Mouse (Mus musculus): ENCODE measurements around the gene Pdzd3.
A peak's percentile ranks its signal among the peaks of the same experiment; 100 is the strongest.

DNA sequence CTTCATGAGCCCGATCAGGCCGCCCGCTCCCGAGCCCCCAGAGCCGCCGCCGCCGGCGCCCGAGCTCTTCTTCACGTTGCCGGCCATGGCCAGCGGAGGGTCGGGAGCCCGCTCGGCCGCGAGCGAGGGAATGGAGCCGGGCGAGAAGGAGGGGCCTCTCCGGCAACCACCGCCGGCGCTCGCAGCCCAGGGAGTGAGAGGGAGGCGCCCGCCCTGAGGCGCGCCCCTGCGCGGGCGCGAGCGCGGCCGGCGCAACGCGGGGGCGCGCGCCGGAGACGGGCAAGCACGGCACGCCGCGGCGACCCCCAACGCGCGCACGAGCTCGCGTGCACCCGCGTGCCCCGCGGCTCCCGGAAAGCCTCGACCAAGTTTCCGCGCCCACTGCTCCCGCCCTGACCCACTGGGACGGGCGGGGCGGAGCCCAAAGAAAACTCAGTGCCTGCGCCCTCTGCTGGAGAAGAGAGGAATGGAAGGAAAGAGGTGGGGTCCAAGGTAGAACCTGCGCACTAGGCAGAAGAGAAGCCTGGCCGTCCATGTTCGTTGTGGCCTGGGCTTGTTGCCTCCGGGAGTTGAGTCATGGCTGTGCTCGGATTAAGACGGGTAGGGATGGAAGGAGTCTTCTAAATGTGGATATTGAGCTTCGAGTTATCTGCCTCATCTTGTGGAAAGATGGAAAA is 17.3 kb downstream of the Pdzd3 start, which contains the start of gene Cbl:
- TF ChIP-seq CTCF (IDR thresholded peaks at IDR 0.05; ENCODE audit: low read depth, low read length) = peak; percentile 44
- no peak for TF ChIP-seq POLR2A (IDR thresholded peaks at IDR 0.05; ENCODE audit: borderline replicate concordance, low read depth, low read length)

Data from bone marrow macrophage, adult 2 months (primary cell).